Mouse (Mus musculus): ENCODE data around the gene 1700021F05Rik. TPM values are rescaled to one million over a fixed set of nuclear protein-coding genes. Genes with fewer than 3 reads are reported as not detected.
A peak's percentile ranks its signal among the peaks of the same experiment; 100 is the strongest.
"Not testable (repeated sequence)": the region's sequence is repeated elsewhere in the genome, so short reads cannot be mapped to it uniquely, and the experiment has no call there.

Gene 1700021F05Rik
- total RNA-seq, 2 experiments from 2014 or later, result 121 to 126 TPM

- no peak for DNase-seq
Measured at GRCm38 (mm10) chr10:43539746-43540310, 966 bp downstream of the 1700021F05Rik start.

- DNase-seq, result no peak
Measured at GRCm38 (mm10) chr10:43538831-43539230, 2.0 kb downstream of the 1700021F05Rik start.

- no peak for DNase-seq
Measured at GRCm38 (mm10) chr10:43537652-43538051, 3.1 kb downstream of the 1700021F05Rik start.

GRCm38 (mm10) chr10:43534382-43534781, 6.4 kb downstream of the 1700021F05Rik start:
- no peak for DNase-seq

GRCm38 (mm10) chr10:43527283-43528269, 13.2 kb downstream of the 1700021F05Rik start:
- DNase-seq, result no peak

GRCm38 (mm10) chr10:43523931-43524330, 16.9 kb downstream of the 1700021F05Rik start, which contains the start of gene Gm9803:
Gm9803 (plus strand) TSS chr10:43524084.
- not testable (repeated sequence) for DNase-seq

GRCm38 (mm10) chr10:43519977-43520376, 20.8 kb downstream of the 1700021F05Rik start:
- no peak for DNase-seq

GRCm38 (mm10) chr10:43518368-43518767, 22.4 kb downstream of the 1700021F05Rik start:
- DNase-seq, result peak; percentile 66 to 78

- DNase-seq, result peak; percentile 56 to 57
Measured at GRCm38 (mm10) chr10:43517836-43518235, 23.0 kb downstream of the 1700021F05Rik start.

GRCm38 (mm10) chr10:43516992-43517660, 23.7 kb downstream of the 1700021F05Rik start:
- DNase-seq, result no peak

- DNase-seq, result no peak
Measured at GRCm38 (mm10) chr10:43512976-43513375, 27.8 kb downstream of the 1700021F05Rik start.

- DNase-seq, result no peak
Measured at GRCm38 (mm10) chr10:43509228-43509627, 31.6 kb downstream of the 1700021F05Rik start.

- DNase-seq, result no peak
Measured at GRCm38 (mm10) chr10:43507051-43507450, 33.7 kb downstream of the 1700021F05Rik start.

GRCm38 (mm10) chr10:43504291-43504690, 36.5 kb downstream of the 1700021F05Rik start:
- DNase-seq, result no peak

GRCm38 (mm10) chr10:43502599-43502998, 38.2 kb downstream of the 1700021F05Rik start:
- no peak for DNase-seq

- DNase-seq, result peak; percentile 45 to 68
Measured at GRCm38 (mm10) chr10:43490846-43491245, 49.9 kb downstream of the 1700021F05Rik start.

- DNase-seq, result no peak
Measured at GRCm38 (mm10) chr10:43490034-43490433, 50.8 kb downstream of the 1700021F05Rik start.

GRCm38 (mm10) chr10:43489550-43489949, 51.2 kb downstream of the 1700021F05Rik start:
- peak in 1 of 2 experiments; percentile 13 for DNase-seq

GRCm38 (mm10) chr10:43489139-43489538, 51.7 kb downstream of the 1700021F05Rik start:
- no peak for DNase-seq

- DNase-seq, result no peak
Measured at GRCm38 (mm10) chr10:43488258-43488657, 52.5 kb downstream of the 1700021F05Rik start.

GRCm38 (mm10) chr10:43487441-43488010, 53.3 kb downstream of the 1700021F05Rik start:
- DNase-seq, result no peak

- no peak for DNase-seq
Measured at GRCm38 (mm10) chr10:43485751-43486268, 55.0 kb downstream of the 1700021F05Rik start.

Measured in heart, adult 18-20 months (tissue).